Mouse (Mus musculus) limb, embryonic 11.5 days (tissue): Measurements from ENCODE around the gene Lrrc28. TPM values are rescaled to one million over a fixed set of nuclear protein-coding genes. Genes with fewer than 3 reads are reported as not detected.
"Not testable (repeated sequence)": the region's sequence is repeated elsewhere in the genome, so short reads cannot be mapped to it uniquely, and the experiment has no call there.

Experiments
- ATAC-seq: fragments of 200-750 bp; cut with Nextera tagmentation; 2 replicates; pipeline ENCODE4 v1.8.0; 2017; ENCODE audit warnings: low read depth; ENCODE audit not compliant: insufficient number of reproducible peaks, low FRiP score, low TSS enrichment
- DNase-seq: peaks from one replicate; pipeline ENCODE4 v3.0.0-alpha.2; 2015; ENCODE audit warnings: low spot score
- H3K27ac ChIP-seq: fragments of 300-500 bp; sonication (generic); replicated peaks from 2 replicates; pipeline ENCODE4 v1.5.1; 2014; ENCODE audit warnings: low read depth, mild to moderate bottlenecking, low read length
- H3K27me3 ChIP-seq: fragments of 300-500 bp; sonication (generic); 2 replicates; pipeline ENCODE4 v1.6.1; 2014; ENCODE audit warnings: mild to moderate bottlenecking, low read length, mixed read lengths; ENCODE audit not compliant: control insufficient read depth, insufficient read depth
- H3K36me3 ChIP-seq: fragments of 300-500 bp; sonication (generic); 2 replicates; pipeline ENCODE4 v1.6.1; 2014; ENCODE audit warnings: mild to moderate bottlenecking, low read length, moderate library complexity, mixed read lengths; ENCODE audit not compliant: control insufficient read depth, insufficient read depth
- H3K4me1 ChIP-seq: fragments of 300-500 bp; sonication (generic); 2 replicates; pipeline ENCODE4 v1.6.1; 2014; ENCODE audit warnings: low read length, mixed read lengths; ENCODE audit not compliant: control insufficient read depth, insufficient read depth
- H3K4me2 ChIP-seq: fragments of 300-500 bp; sonication (generic); 2 replicates; pipeline ENCODE4 v1.6.1; 2014; ENCODE audit warnings: low read depth, mild to moderate bottlenecking, moderate library complexity; ENCODE audit not compliant: severe bottlenecking
- H3K4me3 ChIP-seq: fragments of 300-500 bp; sonication (generic); 2 replicates; pipeline ENCODE4 v1.5.1; 2014; ENCODE audit warnings: low read depth, low read length
- H3K9ac ChIP-seq: fragments of 300-500 bp; sonication (generic); 2 replicates; pipeline ENCODE4 v1.6.1; 2014; ENCODE audit warnings: mild to moderate bottlenecking, low read length
- H3K9me3 ChIP-seq: fragments of 300-500 bp; sonication (generic); 2 replicates; pipeline ENCODE4 v1.6.1; 2016; ENCODE audit warnings: low read length; ENCODE audit not compliant: control insufficient read depth
- WGBS: fragments of 180-500 bp; shearing (Covaris S2); extraction: QIAGEN DNeasy Blood & Tissue Kit; methylation state at CpG from one replicate; pipeline ENCODE4 v1.1.7; 2014; 5-methylcytosine and 5-hydroxymethylcytosine counted together
- polyA plus RNA-seq: library from polyadenylated mRNA; unstranded; fragments of >200 nt; fragmentation: Nextera tagmentation; extraction: Ambion mirVana; gene quantifications from 2 replicates; pipeline ENCODE4 v1.2.1, GENCODE M21; 2014

The Lrrc28 gene
- polyA plus RNA-seq, 1 experiment from 2014 or later: 20.9 TPM

DNA sequence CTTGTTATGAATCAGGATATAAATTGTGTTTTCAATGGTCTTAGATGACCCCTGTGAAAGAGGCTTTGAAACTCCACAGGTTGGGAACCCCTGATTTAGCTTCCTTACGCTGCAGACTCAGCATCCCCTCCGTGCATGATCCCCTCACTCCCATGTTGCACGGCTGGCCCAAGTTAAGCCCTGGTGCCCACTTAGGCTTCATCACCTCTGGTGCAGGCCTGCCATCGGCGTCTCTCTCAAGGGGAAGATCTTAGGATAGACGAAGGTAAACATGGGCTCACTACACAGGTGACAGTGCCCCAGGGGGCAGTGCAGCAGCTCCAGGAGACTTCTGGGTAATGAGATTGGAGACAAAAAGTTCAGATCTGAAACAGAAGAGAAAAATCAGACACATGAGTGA is 115.7 kb downstream of the Lrrc28 start:
- H3K4me3 ChIP-seq: no peak overlapping the region
- no peak overlapping the region for H3K27ac ChIP-seq
- 80% methylated on average over 6 of the region's 6 CpGs for WGBS
- no peaks in the 10 kb centered on the region for H3K9me3 ChIP-seq
- no peak overlapping the region for H3K4me2 ChIP-seq
- no peak overlapping the region for H3K9ac ChIP-seq
- ATAC-seq (no peak), DNase-seq (no peak)
- no peaks in the 10 kb centered on the region for H3K36me3 ChIP-seq
- no peaks in the 10 kb centered on the region for H3K27me3 ChIP-seq
- H3K4me1 ChIP-seq: no peaks in the 10 kb centered on the region

DNA sequence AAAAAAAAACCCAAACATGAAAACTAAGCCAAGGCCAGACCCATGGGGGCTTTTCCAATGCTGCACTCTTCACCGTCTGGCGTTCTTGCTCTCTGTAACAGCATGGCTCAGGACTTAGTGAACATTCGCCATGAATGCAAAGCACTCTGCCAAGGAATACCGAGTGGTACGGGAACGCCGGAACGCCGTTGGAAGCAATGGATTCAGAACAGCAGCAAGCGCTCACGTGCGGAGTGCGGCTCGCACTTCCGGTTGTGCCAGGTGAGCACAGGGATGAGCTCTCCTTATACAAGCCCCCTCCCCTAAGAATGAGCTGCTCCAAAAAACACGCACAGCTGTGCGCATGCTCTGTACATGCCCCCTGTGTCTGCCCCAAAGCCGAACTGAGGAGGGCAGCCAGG is 116.2 kb downstream of the Lrrc28 start:
- Histone ChIP-seq H3K4me2 (no peak overlapping the region), H3K36me3 (no peaks in the 10 kb centered on the region), H3K27me3 (no peaks in the 10 kb centered on the region), H3K4me3 (no peak overlapping the region), H3K9ac (no peak overlapping the region), H3K27ac (no peak overlapping the region), H3K9me3 (no peaks in the 10 kb centered on the region), H3K4me1 (no peaks in the 10 kb centered on the region)
- no peak for DNase-seq
- WGBS: 94% methylated on average over 18 of the region's 18 CpGs
- ATAC-seq: no peak

DNA sequence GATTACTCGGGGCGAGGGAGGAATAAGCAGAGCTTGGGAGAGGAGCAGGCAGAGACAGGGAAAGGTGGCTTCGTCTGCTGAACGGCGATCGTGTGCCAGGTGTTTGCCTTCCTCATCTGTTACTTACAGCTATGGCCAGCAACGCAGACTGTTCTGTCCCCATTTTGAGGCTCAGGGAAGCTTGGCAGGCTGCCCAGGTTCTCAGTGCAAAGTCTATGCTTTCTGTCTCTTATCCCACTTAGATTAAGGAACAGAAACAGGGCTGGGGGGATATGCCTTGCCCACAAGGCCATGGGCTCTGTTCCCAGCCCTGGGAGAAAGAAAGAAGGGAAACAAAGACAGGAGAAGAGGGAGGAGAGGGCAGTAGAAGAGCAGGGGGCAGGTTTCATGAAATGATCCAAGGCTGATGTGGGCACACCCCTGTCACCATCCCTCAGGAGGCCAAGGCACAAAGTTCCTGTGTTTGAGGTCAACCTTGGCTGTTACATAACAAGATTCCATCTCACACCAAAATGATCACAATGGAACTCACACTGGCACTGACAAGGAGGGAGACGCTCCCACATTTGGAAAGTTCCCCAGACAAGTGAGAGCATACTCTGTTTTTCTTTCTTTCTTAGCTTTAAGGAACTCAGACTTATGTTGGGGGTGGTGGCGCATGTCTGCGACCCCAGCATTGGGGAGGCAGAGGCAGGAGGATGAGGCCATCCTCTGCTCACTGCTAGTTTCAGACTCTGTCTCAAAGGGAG is 116.8 kb downstream of the Lrrc28 start:
- DNase-seq (no peak), ATAC-seq (no peak)
- H3K9me3 ChIP-seq: no peaks in the 10 kb centered on the region
- no peak overlapping the region for H3K4me3 ChIP-seq
- no peak overlapping the region for H3K4me2 ChIP-seq
- no peak overlapping the region for H3K9ac ChIP-seq
- H3K36me3 ChIP-seq: no peaks in the 10 kb centered on the region
- WGBS: 93% methylated on average over 10 of the region's 10 CpGs
- no peaks in the 10 kb centered on the region for H3K4me1 ChIP-seq
- no peaks in the 10 kb centered on the region for H3K27me3 ChIP-seq
- H3K27ac ChIP-seq: no peak overlapping the region

DNA sequence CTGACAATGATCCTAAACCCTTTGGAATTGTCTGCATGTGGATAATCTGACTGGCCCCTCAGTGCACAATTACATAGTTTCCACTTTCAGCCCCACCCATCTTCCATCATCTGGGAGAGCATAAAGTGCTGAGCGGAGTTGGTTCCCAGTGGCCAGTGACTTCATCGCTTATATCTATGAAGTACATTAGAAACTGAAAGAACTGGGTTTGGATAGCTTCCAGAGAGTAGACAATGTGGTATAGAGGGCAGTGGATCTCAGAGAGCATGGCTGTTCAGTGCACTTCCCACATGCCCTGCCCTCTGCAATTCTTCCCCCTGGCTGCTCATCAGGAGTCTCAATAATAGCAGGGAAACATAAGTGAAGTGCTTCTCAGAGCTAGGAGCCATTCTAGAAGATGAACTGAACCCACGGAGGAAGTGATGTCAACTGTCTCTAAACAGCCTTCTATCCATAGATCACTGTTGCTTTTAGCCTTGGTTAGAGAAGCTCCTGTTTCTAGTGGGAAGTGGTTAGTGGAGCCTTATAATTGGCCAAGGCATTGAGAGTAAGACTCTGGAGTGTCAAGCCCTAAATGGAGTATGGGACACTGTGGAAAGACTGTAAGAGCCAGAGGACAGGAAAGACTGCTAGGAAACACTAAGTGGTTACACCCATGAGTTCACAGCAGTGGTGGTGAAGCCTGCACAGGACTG is 119.0 kb downstream of the Lrrc28 start:
- 94% methylated on average over 3 of the region's 3 CpGs for WGBS
- Histone ChIP-seq H3K9ac (no peak overlapping the region), H3K36me3 (no peaks in the 10 kb centered on the region), H3K4me1 (no peaks in the 10 kb centered on the region), H3K27ac (no peak overlapping the region), H3K9me3 (no peaks in the 10 kb centered on the region), H3K4me2 (no peak overlapping the region), H3K4me3 (no peak overlapping the region), H3K27me3 (no peaks in the 10 kb centered on the region)
- ATAC-seq: no peak
- DNase-seq: no peak

DNA sequence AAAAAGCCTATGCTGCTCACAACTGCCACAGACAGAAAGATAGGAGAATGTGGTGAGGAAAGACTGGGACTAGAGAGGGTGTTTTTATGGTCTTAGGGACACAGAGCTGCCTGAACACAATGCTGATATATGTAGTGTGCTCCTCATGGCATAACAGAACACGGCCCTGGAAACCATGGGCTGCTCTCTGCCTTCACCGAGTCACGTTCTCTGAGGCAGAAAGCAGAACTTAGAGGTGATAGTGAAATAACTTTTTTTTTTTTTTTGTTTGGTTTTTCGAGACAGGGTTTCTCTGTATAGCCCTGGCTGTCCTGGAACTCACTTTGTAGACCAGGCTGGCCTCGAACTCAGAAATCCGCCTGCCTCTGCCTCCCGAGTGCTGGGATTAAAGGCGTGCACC is 121.0 kb downstream of the Lrrc28 start:
- not testable (repeated sequence) for H3K27ac ChIP-seq, H3K4me2 ChIP-seq, H3K4me1 ChIP-seq, H3K9me3 ChIP-seq, H3K27me3 ChIP-seq, DNase-seq, H3K4me3 ChIP-seq, ATAC-seq, H3K36me3 ChIP-seq, H3K9ac ChIP-seq
- WGBS: 90% methylated on average over 8 of the region's 8 CpGs

DNA sequence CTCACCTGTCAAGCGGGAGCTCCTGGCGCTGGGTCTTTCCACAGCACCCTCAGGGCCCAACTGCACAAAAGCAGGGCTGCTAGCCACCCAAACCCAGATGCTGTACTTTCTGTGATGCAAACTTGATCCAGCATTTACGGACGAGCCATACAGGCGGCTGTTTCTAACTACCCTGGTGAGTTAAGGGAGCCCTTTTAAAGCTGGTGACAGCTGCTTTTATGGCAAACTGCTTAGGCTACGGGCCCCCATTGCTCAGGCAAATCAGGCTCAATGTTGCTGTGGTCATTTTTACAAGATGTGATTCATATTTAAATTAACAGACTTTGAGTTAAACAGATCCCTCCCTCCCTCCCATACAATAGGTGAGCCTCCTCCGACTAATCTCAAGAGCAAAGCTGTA is 121.7 kb downstream of the Lrrc28 start:
- no peak overlapping the region for H3K4me2 ChIP-seq
- H3K27me3 ChIP-seq: no peaks in the 10 kb centered on the region
- no peaks in the 10 kb centered on the region for H3K9me3 ChIP-seq
- no peak overlapping the region for H3K9ac ChIP-seq
- no peak overlapping the region for H3K4me3 ChIP-seq
- WGBS: 71% methylated on average over 7 of the region's 7 CpGs
- no peak for DNase-seq
- H3K36me3 ChIP-seq: no peaks in the 10 kb centered on the region
- no peak for ATAC-seq
- H3K4me1 ChIP-seq: no peaks in the 10 kb centered on the region
- H3K27ac ChIP-seq: no peak overlapping the region

DNA sequence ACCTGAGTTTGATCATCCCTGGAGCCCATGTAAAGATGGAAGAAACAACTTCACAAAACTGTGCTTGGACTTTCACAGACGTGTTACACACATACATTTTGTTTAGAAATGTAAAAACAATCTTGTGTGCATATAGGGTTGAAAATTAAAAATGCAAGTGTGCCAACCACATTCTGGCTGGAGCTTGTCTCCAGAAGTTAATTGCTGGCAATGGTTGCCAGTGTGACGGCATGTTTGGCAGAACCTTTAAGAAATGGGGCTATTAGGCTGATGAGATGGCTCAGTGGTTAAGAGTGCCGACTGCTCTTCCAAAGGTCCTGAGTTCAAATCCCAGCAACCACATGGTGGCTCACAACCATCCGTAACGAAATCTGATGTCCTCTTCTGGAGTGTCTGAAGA is 123.3 kb downstream of the Lrrc28 start:
- H3K36me3 ChIP-seq, H3K4me2 ChIP-seq, H3K4me1 ChIP-seq, DNase-seq, H3K4me3 ChIP-seq, H3K9me3 ChIP-seq, H3K27me3 ChIP-seq, H3K9ac ChIP-seq, ATAC-seq, H3K27ac ChIP-seq: not testable (repeated sequence)
- 78% methylated on average over 3 of the region's 5 CpGs for WGBS

DNA sequence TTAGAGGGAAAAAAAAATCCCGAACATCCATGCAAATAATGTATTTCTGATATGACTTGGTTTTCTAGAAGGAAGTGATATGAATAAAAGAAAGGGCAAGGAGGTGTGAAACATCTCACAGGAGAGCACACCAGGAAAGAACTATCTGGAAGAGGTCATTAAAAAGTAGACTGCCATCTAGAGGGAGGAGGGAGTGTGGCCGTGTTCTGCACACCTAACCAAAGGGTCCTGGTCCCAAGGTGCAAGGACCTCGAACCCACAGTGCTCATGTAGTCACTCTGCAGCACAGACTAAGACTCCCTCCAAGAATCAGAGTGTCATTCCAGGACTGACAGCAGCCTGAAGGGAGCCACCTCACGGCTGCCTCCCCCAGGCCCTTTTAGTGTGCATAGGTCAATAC is 124.1 kb downstream of the Lrrc28 start:
- no peaks in the 10 kb centered on the region for H3K36me3 ChIP-seq
- no peak overlapping the region for H3K4me3 ChIP-seq
- no peak for DNase-seq
- no peaks in the 10 kb centered on the region for H3K9me3 ChIP-seq
- no peaks in the 10 kb centered on the region for H3K27me3 ChIP-seq
- no peaks in the 10 kb centered on the region for H3K4me1 ChIP-seq
- H3K9ac ChIP-seq: no peak overlapping the region
- no peak overlapping the region for H3K4me2 ChIP-seq
- no peak overlapping the region for H3K27ac ChIP-seq
- no peak for ATAC-seq
- WGBS: 79% methylated on average over 4 of the region's 4 CpGs
